Mouse (Mus musculus) cerebellum, postnatal 4 days (tissue): ENCODE data around the gene Dnajc3.

Experiments used
- DNase-seq, 2 experiments: peaks; one replicate each; pipeline ENCODE4 v3.0.0; 2022; ENCODE audit warnings: low spot score in 2 of 2, mixed read lengths in 1 of 2

The Dnajc3 gene

GRCm38 (mm10) chr14:118983396-118983795 lies 45.6 kb downstream of the Dnajc3 start:
- DNase-seq, result no peak

- no peak for DNase-seq
Observed at GRCm38 (mm10) chr14:118984161-118984560, 46.4 kb downstream of the Dnajc3 start.

- peak; percentile 55 to 75 for DNase-seq
Observed at GRCm38 (mm10) chr14:118986653-118987522, 49.1 kb downstream of the Dnajc3 start.

GRCm38 (mm10) chr14:118987523-118988496 lies 50.0 kb downstream of the Dnajc3 start:
- DNase-seq, result no peak

GRCm38 (mm10) chr14:118995226-118995925 lies 57.6 kb downstream of the Dnajc3 start:
- no peak for DNase-seq

GRCm38 (mm10) chr14:119003320-119003719 lies 65.5 kb downstream of the Dnajc3 start:
- no peak for DNase-seq

GRCm38 (mm10) chr14:119005834-119006233 lies 68.1 kb downstream of the Dnajc3 start:
- no peak for DNase-seq

- no peak for DNase-seq
Observed at GRCm38 (mm10) chr14:119006441-119007102, 68.8 kb downstream of the Dnajc3 start.

- DNase-seq, result peak; percentile 85 to 96
Observed at GRCm38 (mm10) chr14:119007103-119007951, 69.6 kb downstream of the Dnajc3 start.

GRCm38 (mm10) chr14:119008031-119008590 lies 70.3 kb downstream of the Dnajc3 start:
- no peak for DNase-seq

- no peak for DNase-seq
Observed at GRCm38 (mm10) chr14:119009531-119009930, 71.8 kb downstream of the Dnajc3 start.

- peak; percentile 41 to 67 for DNase-seq
Observed at GRCm38 (mm10) chr14:119012607-119013431, 75.0 kb downstream of the Dnajc3 start.

- DNase-seq, result no peak
Observed at GRCm38 (mm10) chr14:119013549-119013948, 75.8 kb downstream of the Dnajc3 start.

- DNase-seq, result peak in 1 of 2 experiments; percentile 16
Observed at GRCm38 (mm10) chr14:119025889-119026288, 88.1 kb downstream of the Dnajc3 start.

- DNase-seq, result peak in 1 of 2 experiments; percentile 32
Observed at GRCm38 (mm10) chr14:119027130-119027529, 89.4 kb downstream of the Dnajc3 start.

- DNase-seq, result no peak
Observed at GRCm38 (mm10) chr14:119027675-119028253, 90.0 kb downstream of the Dnajc3 start.
